Mouse (Mus musculus) right cerebral cortex, postnatal 10 days (tissue): Measurements from ENCODE around the gene Btbd35f24.
"Not testable (repeated sequence)": the region's sequence is repeated elsewhere in the genome, so short reads cannot be mapped to it uniquely, and the experiment has no call there.

Experiments used
- DNase-seq, 2 experiments: peaks; one replicate each; pipeline ENCODE4 v3.0.0; 2021; ENCODE audit warnings: low spot score in 2 of 2

Gene Btbd35f24

DNA sequence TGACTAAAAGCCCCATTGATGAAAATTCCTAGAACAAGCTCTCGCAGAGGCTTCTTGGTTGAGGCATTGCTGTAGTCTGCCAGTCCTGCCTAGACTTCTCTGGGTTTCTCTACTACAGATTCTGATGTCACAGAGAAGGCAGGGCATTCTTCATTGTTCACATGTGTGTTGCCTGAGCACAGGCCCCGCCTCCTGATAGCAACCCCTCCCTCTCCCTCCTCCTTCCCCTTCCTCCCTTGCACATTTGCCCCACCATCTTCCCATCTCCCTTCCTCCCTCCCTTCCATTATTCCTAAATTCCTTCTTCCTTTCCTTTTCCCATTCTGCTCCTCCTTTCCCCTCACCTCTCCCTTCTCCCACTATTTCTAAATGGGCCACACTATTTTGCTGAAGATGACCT is at the start of gene Btbd35f24:
Gene Btbd35f24, minus strand, starts transcription at position 101 of the 400 bp plus-strand sequence.
- DNase-seq = not testable (repeated sequence)
